Mouse (Mus musculus): Measurements from ENCODE around the gene Agrp. TPM values are rescaled to one million over a fixed set of nuclear protein-coding genes. Genes with fewer than 3 reads are reported as not detected.
A peak's percentile ranks its signal among the peaks of the same experiment; 100 is the strongest.
"Not testable (repeated sequence)": the region's sequence is repeated elsewhere in the genome, so short reads cannot be mapped to it uniquely, and the experiment has no call there.

Gene Agrp
- total and polyA plus RNA-seq, 2 experiments from 2014 or later = 0.53 TPM; not detected in 1

- H3K4me3 ChIP-seq (ENCODE audit: low read depth, low read length) = peak overlapping the region; percentile 85
- under 1% methylated on average over 29 of the region's 30 CpGs for WGBS
- TF ChIP-seq EP300 (IDR thresholded peaks at IDR 0.05; ENCODE audit: low read depth) = no peak
- peak overlapping the region; percentile 85 for H3K9ac ChIP-seq (replicated peaks; ENCODE audit: low read depth, low read length)
- H3K27me3 ChIP-seq (ENCODE audit: control insufficient read depth, insufficient read depth, low read length) = no peaks in the 10 kb centered on the region
- DNase-seq (ENCODE audit: low spot score) (peak; percentile 90), ATAC-seq (ENCODE audit: insufficient read depth, low read depth) (peak; percentile 82)
- peaks cover 20% of the 10 kb centered on the region for H3K4me1 ChIP-seq (ENCODE audit: control insufficient read depth, insufficient read depth)
- H3K9me3 ChIP-seq (replicated peaks; ENCODE audit: control insufficient read depth, low read length) = no peaks in the 10 kb centered on the region
- H3K4me2 ChIP-seq (ENCODE audit: low read depth, low read length) = peak overlapping the region; percentile 81
- H3K36me3 ChIP-seq (replicated peaks; ENCODE audit: control insufficient read depth, insufficient read depth, low read length) = peaks cover 4% of the 10 kb centered on the region; the same call in 1 of the 2 replicates
- H3K27ac ChIP-seq (ENCODE audit: low read depth) = peak overlapping the region; percentile 94
These were observed 30.8 kb downstream of the Agrp start for GRCm38 (mm10) chr8:105606189-105607023.

- Histone ChIP-seq H3K27me3 (ENCODE audit: control insufficient read depth, insufficient read depth, low read length) (no peaks in the 10 kb centered on the region), H3K4me1 (ENCODE audit: control insufficient read depth, insufficient read depth) (peaks cover 20% of the 10 kb centered on the region), H3K9ac (replicated peaks; ENCODE audit: low read depth, low read length) (peak overlapping the region; percentile 85), H3K9me3 (replicated peaks; ENCODE audit: control insufficient read depth, low read length) (no peaks in the 10 kb centered on the region), H3K27ac (ENCODE audit: low read depth) (peak overlapping the region; percentile 94), H3K36me3 (replicated peaks; ENCODE audit: control insufficient read depth, insufficient read depth, low read length) (no peaks in the 10 kb centered on the region), H3K4me3 (ENCODE audit: low read depth, low read length) (peak overlapping the region; percentile 85), H3K4me2 (ENCODE audit: low read depth, low read length) (peak overlapping the region; percentile 81)
- DNase-seq (ENCODE audit: low spot score) (no peak), ATAC-seq (ENCODE audit: insufficient read depth, low read depth) (peak; percentile 36)
- WGBS = under 1% methylated on average over 30 of the region's 39 CpGs
- no peak for TF ChIP-seq CTCF (IDR thresholded peaks at IDR 0.05; ENCODE audit: low read depth)
These were observed 31.6 kb downstream of the Agrp start for GRCm38 (mm10) chr8:105605491-105606188.

GRCm38 (mm10) chr8:105604804-105605381 lies 32.3 kb downstream of the Agrp start, which contains the start of gene Ripor1:
Gene Ripor1, plus strand, starts transcription at chr8:105605255.
- H3K27me3 ChIP-seq (ENCODE audit: control insufficient read depth, insufficient read depth, low read length) = no peaks in the 10 kb centered on the region
- peaks cover 20% of the 10 kb centered on the region for H3K4me1 ChIP-seq (ENCODE audit: control insufficient read depth, insufficient read depth)
- peak within 1 kb of the TSS; percentile 85 for H3K9ac ChIP-seq (replicated peaks; ENCODE audit: low read depth, low read length)
- peak; percentile 72 for DNase-seq (ENCODE audit: low spot score)
- TF ChIP-seq CTCF (IDR thresholded peaks at IDR 0.05; ENCODE audit: low read depth) (peak; percentile 53), EP300 (IDR thresholded peaks at IDR 0.05; ENCODE audit: low read depth) (peak; percentile 48; the same call in 1 of the 2 replicates)
- H3K4me3 ChIP-seq (ENCODE audit: low read depth, low read length) = peak within 1 kb of the TSS; percentile 85
- peak within 1 kb of the TSS; percentile 81 for H3K4me2 ChIP-seq (ENCODE audit: low read depth, low read length)
- peak within 1 kb of the TSS; percentile 94 for H3K27ac ChIP-seq (ENCODE audit: low read depth)
- peak; percentile 74 for ATAC-seq (ENCODE audit: insufficient read depth, low read depth)
- no peaks in the 10 kb centered on the region for H3K9me3 ChIP-seq (replicated peaks; ENCODE audit: control insufficient read depth, low read length)
- 2% methylated on average over 15 of the region's 42 CpGs for WGBS
- H3K36me3 ChIP-seq (replicated peaks; ENCODE audit: control insufficient read depth, insufficient read depth, low read length) = no peaks in the 10 kb centered on the region

- not testable (repeated sequence) for H3K27ac ChIP-seq (ENCODE audit: low read depth); H3K36me3 ChIP-seq (replicated peaks; ENCODE audit: control insufficient read depth, insufficient read depth, low read length); H3K27me3 ChIP-seq (ENCODE audit: control insufficient read depth, insufficient read depth, low read length); H3K9me3 ChIP-seq (replicated peaks; ENCODE audit: control insufficient read depth, low read length); H3K4me2 ChIP-seq (ENCODE audit: low read depth, low read length); H3K4me1 ChIP-seq (ENCODE audit: control insufficient read depth, insufficient read depth); H3K4me3 ChIP-seq (ENCODE audit: low read depth, low read length); ATAC-seq (ENCODE audit: insufficient read depth, low read depth); DNase-seq (ENCODE audit: low spot score); H3K9ac ChIP-seq (replicated peaks; ENCODE audit: low read depth, low read length)
- 89% methylated on average over 2 of the region's 3 CpGs for WGBS
These were observed 34.7 kb downstream of the Agrp start for GRCm38 (mm10) chr8:105602540-105602939.

- ATAC-seq (ENCODE audit: insufficient read depth, low read depth) (no peak), DNase-seq (ENCODE audit: low spot score) (no peak)
- H3K4me2 ChIP-seq (ENCODE audit: low read depth, low read length) = no peak overlapping the region
- no peak for TF ChIP-seq EP300 (IDR thresholded peaks at IDR 0.05; ENCODE audit: low read depth)
- no peak for TF ChIP-seq CTCF (IDR thresholded peaks at IDR 0.05; ENCODE audit: low read depth)
- 73% methylated on average over 5 of the region's 5 CpGs for whole genome bisulfite sequencing
- no peaks in the 10 kb centered on the region for H3K9me3 ChIP-seq (replicated peaks; ENCODE audit: control insufficient read depth, low read length)
- H3K4me1 ChIP-seq (ENCODE audit: control insufficient read depth, insufficient read depth) = no peaks in the 10 kb centered on the region
- H3K36me3 ChIP-seq (replicated peaks; ENCODE audit: control insufficient read depth, insufficient read depth, low read length) = no peaks in the 10 kb centered on the region
- H3K4me3 ChIP-seq (ENCODE audit: low read depth, low read length) = no peak overlapping the region
- no peak overlapping the region for H3K9ac ChIP-seq (replicated peaks; ENCODE audit: low read depth, low read length)
- no peak overlapping the region for H3K27ac ChIP-seq (ENCODE audit: low read depth)
- H3K27me3 ChIP-seq (ENCODE audit: control insufficient read depth, insufficient read depth, low read length) = no peaks in the 10 kb centered on the region
These were observed 35.9 kb downstream of the Agrp start for GRCm38 (mm10) chr8:105601301-105601700.

Measured in heart, postnatal 0 days (tissue).